Mouse (Mus musculus) intestine, embryonic 14.5 days (tissue): Measurements from ENCODE around the gene Zfp354b. TPM values are rescaled to one million over a fixed set of nuclear protein-coding genes. Genes with fewer than 3 reads are reported as not detected.

Source experiments
- ATAC-seq: fragments of 200-750 bp; cut with Nextera tagmentation; replicated peaks from 2 replicates; pipeline ENCODE4 v1.8.0; 2017; ENCODE audit warnings: low read depth, moderate number of reproducible peaks, moderate TSS enrichment, moderate library complexity; ENCODE audit not compliant: low FRiP score, low TSS enrichment
- DNase-seq: peaks from one replicate; pipeline ENCODE4 v3.0.0-alpha.2; 2018; ENCODE audit warnings: low spot score
- H3K27ac ChIP-seq: fragments of 300-500 bp; sonication (generic); 2 replicates; pipeline ENCODE4 v1.5.1; 2014; ENCODE audit warnings: low read depth, mild to moderate bottlenecking, control low read depth
- H3K27me3 ChIP-seq: fragments of 300-500 bp; sonication (generic); replicated peaks from 2 replicates; pipeline ENCODE4 v1.6.1; 2014; ENCODE audit warnings: low read length, control low read depth; ENCODE audit not compliant: control insufficient read depth, insufficient read depth
- H3K36me3 ChIP-seq: fragments of 300-500 bp; sonication (generic); 2 replicates; pipeline ENCODE4 v1.6.1; 2014; ENCODE audit warnings: low read length, control low read depth; ENCODE audit not compliant: control insufficient read depth, insufficient read depth
- H3K4me1 ChIP-seq: fragments of 300-500 bp; sonication (generic); replicated peaks from 2 replicates; pipeline ENCODE4 v1.6.1; 2014; ENCODE audit warnings: low read length, control low read depth, mixed read lengths; ENCODE audit not compliant: control insufficient read depth, insufficient read depth
- H3K4me2 ChIP-seq: fragments of 300-500 bp; sonication (generic); 2 replicates; pipeline ENCODE4 v1.6.1; 2014; ENCODE audit warnings: low read length
- H3K4me3 ChIP-seq: fragments of 300-500 bp; sonication (generic); 2 replicates; pipeline ENCODE4 v1.5.1; 2014; ENCODE audit warnings: low read depth, low read length, control low read depth, mixed read lengths
- H3K9ac ChIP-seq: fragments of 300-500 bp; sonication (generic); 2 replicates; pipeline ENCODE4 v1.6.1; 2014; ENCODE audit warnings: mild to moderate bottlenecking, low read length
- H3K9me3 ChIP-seq: fragments of 300-500 bp; sonication (generic); 2 replicates; pipeline ENCODE4 v1.6.1; 2016; ENCODE audit warnings: low read length, control low read depth; ENCODE audit not compliant: control insufficient read depth
- WGBS: fragments of 180-500 bp; shearing (Covaris S2); extraction: QIAGEN DNeasy Blood & Tissue Kit; methylation state at CpG from one replicate; pipeline ENCODE4 v1.1.7; 2014; 5-methylcytosine and 5-hydroxymethylcytosine counted together
- polyA plus RNA-seq: library from polyadenylated mRNA; unstranded; fragments of >200 nt; fragmentation: Nextera tagmentation; extraction: Ambion mirVana; gene quantifications from 2 replicates; pipeline ENCODE4 v1.2.1, GENCODE M21; 2014

Gene Zfp354b
- 0.89 and 1.5 TPM in 2 replicates for polyA plus RNA-seq

DNA sequence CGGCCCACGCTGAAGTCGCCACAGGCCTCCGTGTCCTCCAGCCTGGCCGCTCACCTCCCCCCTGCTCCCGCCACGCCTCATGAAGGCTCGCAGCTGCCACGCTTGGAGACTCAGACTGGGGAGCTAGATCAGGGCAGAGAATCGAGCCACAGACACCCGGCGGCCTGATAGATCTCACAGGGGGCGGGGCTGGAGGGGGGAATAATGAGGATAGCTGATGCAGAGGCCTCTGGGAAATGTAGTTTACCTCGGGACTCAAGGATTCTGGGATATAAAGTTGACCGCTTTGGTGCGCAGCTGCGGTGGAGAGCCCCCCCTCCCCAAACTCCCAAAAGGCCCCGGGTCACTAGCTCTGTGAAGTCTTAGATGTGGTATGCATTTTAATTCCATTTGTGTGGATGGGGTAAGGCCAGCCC is at the start of gene Zfp354b:
Gene Zfp354b (minus strand): TSS at position 183 of the 416 bp plus-strand sequence.
- Histone ChIP-seq H3K36me3 (no peaks in the 10 kb centered on the region), H3K4me1 (0 out of 2 replicates have a peak, but pooled peaks cover 5% of the 10 kb centered on the region), H3K27ac (no peak within 1 kb of the TSS), H3K4me2 (peak within 1 kb of the TSS; percentile 98), H3K4me3 (peak within 1 kb of the TSS; percentile 48), H3K27me3 (no peaks in the 10 kb centered on the region), H3K9ac (peak within 1 kb of the TSS; percentile 41), H3K9me3 (no peaks in the 10 kb centered on the region)
- peak; percentile 92 for ATAC-seq
- peak; percentile 90 for DNase-seq
- WGBS: under 1% methylated on average over 18 of the region's 18 CpGs

DNA sequence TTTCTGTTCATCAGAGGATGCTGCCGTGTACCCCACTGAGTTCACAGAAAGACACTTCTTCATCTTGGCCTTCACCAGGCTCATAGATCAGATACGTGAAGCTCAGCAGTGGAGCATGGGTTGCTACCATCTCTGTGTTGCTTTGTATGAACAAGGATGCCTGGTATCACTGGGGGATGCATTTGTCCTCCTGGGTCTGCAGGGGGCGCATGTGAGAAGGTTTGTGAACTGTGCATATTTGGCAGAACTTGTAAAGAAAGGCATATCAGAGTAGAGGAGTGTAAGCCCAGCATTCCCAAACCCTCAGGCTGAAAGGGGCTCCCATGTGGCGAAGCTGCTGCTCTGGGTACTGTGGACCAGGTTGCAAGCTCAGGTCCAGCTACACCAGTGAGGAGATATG is 45.8 kb upstream of the Zfp354b start:
- no peak overlapping the region for H3K4me2 ChIP-seq
- no peak for DNase-seq
- 75% methylated on average over 4 of the region's 4 CpGs for WGBS
- no peaks in the 10 kb centered on the region for H3K9me3 ChIP-seq
- no peaks in the 10 kb centered on the region for H3K36me3 ChIP-seq
- H3K27me3 ChIP-seq: no peaks in the 10 kb centered on the region
- H3K9ac ChIP-seq: no peak overlapping the region
- H3K4me3 ChIP-seq: no peak overlapping the region
- H3K4me1 ChIP-seq: no peaks in the 10 kb centered on the region
- H3K27ac ChIP-seq: no peak overlapping the region
- no peak for ATAC-seq

DNA sequence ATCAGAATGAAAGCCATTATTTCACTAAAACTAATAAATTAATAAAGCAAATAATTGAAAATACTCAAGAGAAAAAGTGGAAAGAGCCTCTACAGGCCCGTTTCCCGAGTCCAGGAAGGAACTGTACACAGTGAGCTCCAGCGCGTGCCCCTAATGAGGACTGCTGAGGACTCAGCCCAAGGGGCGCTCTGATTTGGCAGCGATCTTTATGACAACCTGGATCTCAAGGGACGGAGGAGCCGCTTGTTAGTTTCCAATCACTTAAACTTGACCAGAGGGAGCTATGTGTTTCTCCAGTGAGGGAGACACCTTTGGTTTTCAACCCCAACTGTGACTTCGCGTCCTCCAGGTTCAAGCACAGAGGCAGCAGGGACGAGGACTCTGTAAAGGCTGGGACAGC is 34.8 kb upstream of the Zfp354b start, which contains the start of gene Olfr1378:
Gene Olfr1378 (plus strand): TSS at position 301 of the 400 bp plus-strand sequence.
- Histone ChIP-seq H3K9ac (no peak within 1 kb of the TSS), H3K4me3 (no peak within 1 kb of the TSS), H3K36me3 (no peaks in the 10 kb centered on the region), H3K4me1 (no peaks in the 10 kb centered on the region), H3K4me2 (no peak within 1 kb of the TSS), H3K27ac (no peak within 1 kb of the TSS), H3K9me3 (no peaks in the 10 kb centered on the region), H3K27me3 (no peaks in the 10 kb centered on the region)
- 89% methylated on average over 11 of the region's 11 CpGs for WGBS
- ATAC-seq (no peak), DNase-seq (peak; percentile 13)

DNA sequence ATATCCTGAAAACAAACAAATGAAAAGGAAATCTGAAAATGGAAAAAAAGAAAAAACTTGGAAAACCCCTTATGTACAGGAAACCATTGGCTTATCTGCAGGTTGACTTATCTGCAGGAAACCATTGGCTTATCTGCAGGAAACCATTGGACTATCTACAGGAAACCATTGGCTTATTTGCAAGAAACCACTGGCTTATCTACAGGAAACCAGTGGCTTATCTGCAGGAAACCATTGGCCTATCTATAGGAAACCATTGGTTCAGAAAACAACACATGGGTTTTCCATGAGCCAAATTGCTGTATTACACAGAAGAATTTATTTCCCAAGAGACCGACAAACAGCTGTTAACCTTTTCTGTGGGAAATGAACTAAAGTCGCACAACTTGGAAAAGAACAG is 33.5 kb upstream of the Zfp354b start:
- ATAC-seq: no peak
- H3K4me1 ChIP-seq: no peaks in the 10 kb centered on the region
- H3K9me3 ChIP-seq: no peaks in the 10 kb centered on the region
- H3K36me3 ChIP-seq: no peaks in the 10 kb centered on the region
- H3K4me2 ChIP-seq: no peak overlapping the region
- DNase-seq: no peak
- H3K27me3 ChIP-seq: no peaks in the 10 kb centered on the region
- H3K27ac ChIP-seq: no peak overlapping the region
- WGBS: 94% methylated on average over 2 of the region's 2 CpGs
- H3K9ac ChIP-seq: no peak overlapping the region
- H3K4me3 ChIP-seq: no peak overlapping the region

DNA sequence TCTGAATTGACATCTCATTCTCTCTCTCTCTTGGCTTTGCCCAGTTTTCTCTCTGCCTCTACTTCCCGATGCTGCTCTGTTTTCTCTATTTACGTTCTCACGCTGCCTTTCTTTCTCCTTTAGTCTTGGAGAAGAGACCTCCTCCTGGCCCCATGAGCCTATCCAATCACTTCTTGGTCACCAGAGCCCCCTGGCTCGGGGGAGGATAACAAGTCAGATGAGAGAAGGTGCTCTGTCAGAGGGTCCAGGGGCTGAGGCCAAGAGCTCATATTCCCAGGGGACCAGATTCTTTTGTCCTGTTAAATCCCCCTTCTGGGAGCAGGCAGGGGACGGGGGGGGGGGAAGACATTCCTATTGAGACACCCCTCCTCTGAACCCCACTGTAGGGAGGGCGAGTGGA is 22.2 kb upstream of the Zfp354b start, which contains the start of gene Prop1:
Gene Prop1 (minus strand): TSS at position 101 of the 400 bp plus-strand sequence.
- 75% methylated on average over 6 of the region's 6 CpGs for WGBS
- Histone ChIP-seq H3K36me3 (no peaks in the 10 kb centered on the region), H3K4me2 (no peak within 1 kb of the TSS), H3K27me3 (no peaks in the 10 kb centered on the region), H3K4me1 (no peaks in the 10 kb centered on the region), H3K4me3 (no peak within 1 kb of the TSS), H3K9me3 (no peaks in the 10 kb centered on the region), H3K27ac (no peak within 1 kb of the TSS), H3K9ac (no peak within 1 kb of the TSS)
- ATAC-seq (no peak), DNase-seq (no peak)

DNA sequence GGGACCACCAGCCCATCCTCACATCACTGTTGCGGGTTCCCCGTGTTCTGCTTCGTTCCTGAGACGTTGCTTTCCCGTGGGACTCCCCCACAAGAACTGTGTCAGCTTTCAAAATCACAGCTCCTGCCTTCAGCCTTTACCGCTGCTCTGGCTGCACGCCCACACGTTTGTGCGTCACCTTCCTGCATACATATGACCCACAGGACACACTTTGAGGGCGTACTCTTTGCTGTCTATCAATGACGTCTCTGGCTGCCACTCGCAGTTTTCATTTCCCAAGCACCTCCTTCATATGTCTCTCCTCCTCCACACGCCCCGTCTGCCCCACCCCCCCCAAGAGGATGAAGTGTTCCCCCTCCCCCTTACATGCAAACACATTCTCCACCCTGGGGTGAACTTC is 20.9 kb upstream of the Zfp354b start:
- DNase-seq (no peak), ATAC-seq (no peak)
- Histone ChIP-seq H3K9me3 (no peaks in the 10 kb centered on the region), H3K4me1 (no peaks in the 10 kb centered on the region), H3K4me3 (no peak overlapping the region), H3K27ac (no peak overlapping the region), H3K4me2 (no peak overlapping the region), H3K9ac (no peak overlapping the region), H3K27me3 (no peaks in the 10 kb centered on the region), H3K36me3 (no peaks in the 10 kb centered on the region)
- 64% methylated on average over 14 of the region's 14 CpGs for WGBS

DNA sequence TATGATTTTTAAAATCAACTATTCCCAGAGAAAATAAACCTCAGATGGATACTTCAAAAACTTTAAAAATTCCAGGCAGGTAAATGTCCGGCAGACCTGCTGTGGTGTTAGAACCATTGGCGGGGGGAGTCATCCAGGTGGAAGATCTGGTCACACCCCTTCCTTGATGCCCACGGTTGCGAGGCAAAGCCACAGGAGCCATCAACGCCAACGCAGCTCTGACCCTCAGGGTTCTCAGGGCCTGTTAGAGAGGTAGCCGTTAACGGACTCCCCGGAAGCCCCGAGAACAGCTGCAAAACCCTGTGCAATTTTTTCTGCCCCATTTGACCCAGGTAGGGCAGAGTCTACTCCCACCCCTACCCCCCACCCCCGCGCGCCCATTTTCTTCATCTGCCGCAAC is 12.1 kb upstream of the Zfp354b start, which contains the start of gene 4933414I15Rik:
Gene 4933414I15Rik (minus strand): TSS at position 260 of the 400 bp plus-strand sequence.
- Histone ChIP-seq H3K27me3 (no peaks in the 10 kb centered on the region), H3K27ac (no peak within 1 kb of the TSS), H3K9me3 (no peaks in the 10 kb centered on the region), H3K4me3 (no peak within 1 kb of the TSS), H3K4me1 (no peaks in the 10 kb centered on the region), H3K36me3 (no peaks in the 10 kb centered on the region), H3K4me2 (no peak within 1 kb of the TSS), H3K9ac (no peak within 1 kb of the TSS)
- no peak for DNase-seq
- whole genome bisulfite sequencing: 79% methylated on average over 14 of the region's 14 CpGs
- ATAC-seq: no peak

DNA sequence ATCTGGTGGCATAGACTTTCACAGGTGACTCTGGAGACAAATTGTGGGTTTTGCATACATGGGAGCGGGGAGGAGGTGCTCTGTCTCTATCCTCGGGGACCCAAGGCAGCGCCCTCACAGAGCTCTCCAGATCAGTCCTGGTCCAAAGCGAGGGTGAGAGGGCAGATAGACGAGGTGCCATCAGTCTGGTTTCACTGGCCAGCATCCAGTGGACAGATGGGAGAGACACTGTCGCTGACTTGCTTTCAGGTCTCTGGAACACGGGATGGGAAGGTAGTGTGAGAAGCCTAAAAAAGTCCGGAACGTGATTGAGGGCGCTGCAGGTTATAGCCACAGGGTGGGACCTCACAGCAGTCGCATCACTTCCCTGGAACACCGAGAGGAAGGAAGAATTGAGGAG is 11.0 kb upstream of the Zfp354b start:
- H3K36me3 ChIP-seq: no peaks in the 10 kb centered on the region
- H3K4me3 ChIP-seq: no peak overlapping the region
- H3K27ac ChIP-seq: no peak overlapping the region
- H3K9ac ChIP-seq: no peak overlapping the region
- 68% methylated on average over 12 of the region's 12 CpGs for WGBS
- H3K4me1 ChIP-seq: no peaks in the 10 kb centered on the region
- no peak for ATAC-seq
- no peak for DNase-seq
- no peak overlapping the region for H3K4me2 ChIP-seq
- no peaks in the 10 kb centered on the region for H3K9me3 ChIP-seq
- H3K27me3 ChIP-seq: no peaks in the 10 kb centered on the region

DNA sequence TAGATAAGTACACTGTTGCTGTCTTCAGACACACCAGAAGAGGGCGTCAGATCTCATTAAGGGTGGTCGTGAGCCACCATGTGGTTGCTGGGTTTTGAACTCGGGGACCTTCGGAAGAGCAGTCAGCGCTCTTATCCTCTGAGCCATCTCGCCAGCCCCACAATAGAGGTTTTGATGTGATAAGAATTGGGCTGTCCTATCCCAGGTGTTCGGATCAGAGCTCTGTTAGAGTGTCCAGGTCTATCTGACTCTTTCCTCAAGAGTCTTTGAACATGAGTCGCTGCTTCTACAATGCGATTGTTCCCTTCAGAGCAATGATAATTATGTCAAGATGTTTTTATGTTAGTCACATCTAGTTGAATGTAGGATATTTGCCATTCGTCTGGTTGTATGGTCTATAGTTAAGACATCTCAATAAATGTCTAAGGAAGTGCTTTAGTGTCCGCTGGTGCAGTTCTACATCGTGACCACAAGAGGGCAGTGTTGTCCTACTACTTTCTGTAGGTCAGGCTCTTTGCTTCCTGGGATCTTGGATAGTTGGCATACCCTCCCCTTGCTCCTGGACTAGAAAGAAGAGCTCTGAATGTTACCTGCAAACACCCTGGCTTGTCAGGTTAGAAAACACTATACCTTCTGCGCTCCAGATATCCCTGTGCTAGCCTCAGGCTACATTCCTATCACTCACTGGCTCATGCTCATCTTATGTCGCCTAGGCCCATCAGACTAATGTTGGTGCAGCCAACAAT is 8.4 kb upstream of the Zfp354b start:
- no peaks in the 10 kb centered on the region for H3K27me3 ChIP-seq
- no peak overlapping the region for H3K4me3 ChIP-seq
- no peak overlapping the region for H3K9ac ChIP-seq
- WGBS: 34% methylated on average over 14 of the region's 14 CpGs
- no peak overlapping the region for H3K4me2 ChIP-seq
- no peak overlapping the region for H3K27ac ChIP-seq
- no peaks in the 10 kb centered on the region for H3K36me3 ChIP-seq
- ATAC-seq (no peak), DNase-seq (peak; percentile 66)
- no peaks in the 10 kb centered on the region for H3K4me1 ChIP-seq
- H3K9me3 ChIP-seq: no peaks in the 10 kb centered on the region
